Mouse (Mus musculus) liver, embryonic 13.5 days (tissue): ENCODE measurements around the gene Fam169b. TPM values are rescaled to one million over a fixed set of nuclear protein-coding genes. Genes with fewer than 3 reads are reported as not detected.
"Not testable (repeated sequence)": the region's sequence is repeated elsewhere in the genome, so short reads cannot be mapped to it uniquely, and the experiment has no call there.

Source experiments
- ATAC-seq: fragments of 200-750 bp; cut with Nextera tagmentation; 2 replicates; pipeline ENCODE4 v1.8.0; 2017; ENCODE audit warnings: low read depth, mild to moderate bottlenecking, moderate number of reproducible peaks, moderate library complexity
- DNase-seq: peaks from one replicate; pipeline ENCODE4 v3.0.0; 2022
- H3K27ac ChIP-seq: fragments of 300-500 bp; sonication (generic); 2 replicates; pipeline ENCODE4 v1.5.1; 2015; ENCODE audit warnings: moderate library complexity, mild to moderate bottlenecking, inconsistent platforms
- H3K27me3 ChIP-seq: fragments of 300-500 bp; sonication (generic); 2 replicates; pipeline ENCODE4 v1.6.1; 2015; ENCODE audit warnings: mild to moderate bottlenecking, inconsistent platforms
- H3K36me3 ChIP-seq: fragments of 300-500 bp; sonication (generic); 2 replicates; pipeline ENCODE4 v1.6.1; 2015; ENCODE audit warnings: mild to moderate bottlenecking, inconsistent platforms
- H3K4me1 ChIP-seq: fragments of 300-500 bp; sonication (generic); replicated peaks from 2 replicates; pipeline ENCODE4 v1.6.1; 2015; ENCODE audit warnings: inconsistent platforms
- H3K4me2 ChIP-seq: fragments of 300-500 bp; sonication (generic); 2 replicates; pipeline ENCODE4 v1.6.1; 2015; ENCODE audit warnings: inconsistent platforms, mild to moderate bottlenecking, moderate library complexity
- H3K4me3 ChIP-seq: fragments of 300-500 bp; sonication (generic); replicated peaks from 2 replicates; pipeline ENCODE4 v1.5.1; 2015; ENCODE audit warnings: mild to moderate bottlenecking, inconsistent platforms
- H3K9ac ChIP-seq: fragments of 300-500 bp; sonication (generic); 2 replicates; pipeline ENCODE4 v1.6.1; 2015; ENCODE audit warnings: mild to moderate bottlenecking, inconsistent platforms
- H3K9me3 ChIP-seq: fragments of 300-500 bp; sonication (generic); replicated peaks from 2 replicates; pipeline ENCODE4 v1.6.1; 2016; ENCODE audit warnings: inconsistent platforms
- WGBS: fragments of 180-500 bp; shearing (Covaris S2); methylation state at CpG from one replicate; pipeline ENCODE4 v1.1.7; 2015; ENCODE audit not compliant: insufficient replicate concordance; 5-methylcytosine and 5-hydroxymethylcytosine counted together
- polyA plus RNA-seq: library from polyadenylated mRNA; unstranded; fragments of >200 nt; fragmentation: Nextera tagmentation; extraction: Ambion mirVana; gene quantifications from 2 replicates; pipeline ENCODE4 v1.2.1, GENCODE M21; 2015

The Fam169b gene
- polyA plus RNA-seq, 1 experiment from 2014 or later = 0.14 TPM

DNA sequence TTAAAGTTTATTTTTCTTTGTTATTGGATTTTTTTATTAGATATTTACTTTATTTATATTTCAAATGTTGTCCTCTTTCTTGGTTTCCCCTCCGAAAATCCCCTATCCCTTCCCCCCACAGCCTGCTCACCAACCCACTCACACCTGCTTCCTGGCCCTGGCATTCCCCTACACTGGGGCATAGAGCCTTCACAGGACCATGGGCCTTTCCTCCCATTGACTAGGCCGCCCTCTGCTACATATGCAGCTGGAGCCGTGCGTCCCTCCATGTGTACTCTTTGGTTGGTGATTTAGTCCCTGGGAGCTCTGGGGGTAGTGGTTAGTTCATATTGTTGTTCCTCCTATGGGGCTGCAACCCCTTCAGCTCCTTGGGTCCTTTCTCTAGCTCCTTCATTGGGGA is 14.4 kb downstream of the Fam169b start:
- ATAC-seq, H3K9me3 ChIP-seq, H3K36me3 ChIP-seq, H3K9ac ChIP-seq, H3K4me2 ChIP-seq, H3K4me3 ChIP-seq, H3K27me3 ChIP-seq, H3K4me1 ChIP-seq, DNase-seq, H3K27ac ChIP-seq: not testable (repeated sequence)
- 75% methylated on average over 4 of the region's 4 CpGs for WGBS

DNA sequence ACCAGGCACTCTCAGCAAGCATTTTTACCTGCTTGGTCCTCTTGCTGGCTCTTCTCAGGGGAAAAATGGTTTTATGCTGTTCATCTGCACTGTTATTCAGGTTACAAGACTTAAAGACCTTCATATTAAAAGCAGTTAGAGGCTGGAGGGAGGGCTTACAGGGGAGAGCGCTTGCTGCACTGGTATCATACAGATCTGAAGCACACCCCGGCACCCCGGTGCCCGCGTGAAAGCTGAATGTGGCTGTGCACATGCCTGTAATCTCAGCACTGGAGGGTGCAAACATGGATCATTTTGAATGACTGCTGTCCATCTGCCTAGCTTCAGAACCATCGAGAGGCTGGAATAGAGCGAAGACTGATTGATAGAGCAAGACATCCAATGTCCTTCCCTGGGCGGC is 15.4 kb downstream of the Fam169b start:
- H3K4me2 ChIP-seq = no peak overlapping the region
- H3K4me3 ChIP-seq = no peak overlapping the region
- no peak for DNase-seq
- 0 out of 2 replicates have a peak, but pooled peaks cover 7% of the 10 kb centered on the region for H3K4me1 ChIP-seq
- no peaks in the 10 kb centered on the region for H3K27me3 ChIP-seq
- WGBS = 81% methylated on average over 8 of the region's 8 CpGs
- no peak overlapping the region for H3K27ac ChIP-seq
- no peaks in the 10 kb centered on the region for H3K9me3 ChIP-seq
- H3K9ac ChIP-seq = no peak overlapping the region
- ATAC-seq = no peak
- H3K36me3 ChIP-seq = no peaks in the 10 kb centered on the region

DNA sequence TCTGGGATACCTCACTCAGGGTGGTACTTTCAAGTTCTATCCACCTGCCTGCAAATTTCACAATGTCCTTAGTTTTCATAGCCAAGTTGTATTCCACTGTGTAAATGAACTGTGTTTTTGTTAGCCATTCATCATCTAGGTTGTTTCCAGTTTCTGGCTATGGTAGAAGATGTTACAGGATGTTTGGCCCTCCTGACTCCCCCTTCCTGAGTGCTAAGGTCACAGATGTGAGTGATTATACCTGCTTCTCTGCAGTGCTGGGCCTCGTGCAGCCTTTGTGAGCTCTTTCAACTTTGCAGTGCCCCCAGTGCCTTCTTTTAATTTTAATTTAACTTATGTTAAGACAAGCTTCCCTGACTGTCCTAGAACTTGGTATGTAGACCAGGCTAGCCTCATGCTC is 18.0 kb downstream of the Fam169b start:
- ATAC-seq (no peak), DNase-seq (no peak)
- Histone ChIP-seq H3K4me2 (no peak overlapping the region), H3K27ac (no peak overlapping the region), H3K9ac (no peak overlapping the region), H3K4me1 (no peaks in the 10 kb centered on the region), H3K27me3 (no peaks in the 10 kb centered on the region), H3K4me3 (no peak overlapping the region), H3K36me3 (no peaks in the 10 kb centered on the region), H3K9me3 (no peaks in the 10 kb centered on the region)
- WGBS = 46% methylated on average over 1 of the region's 1 CpGs

DNA sequence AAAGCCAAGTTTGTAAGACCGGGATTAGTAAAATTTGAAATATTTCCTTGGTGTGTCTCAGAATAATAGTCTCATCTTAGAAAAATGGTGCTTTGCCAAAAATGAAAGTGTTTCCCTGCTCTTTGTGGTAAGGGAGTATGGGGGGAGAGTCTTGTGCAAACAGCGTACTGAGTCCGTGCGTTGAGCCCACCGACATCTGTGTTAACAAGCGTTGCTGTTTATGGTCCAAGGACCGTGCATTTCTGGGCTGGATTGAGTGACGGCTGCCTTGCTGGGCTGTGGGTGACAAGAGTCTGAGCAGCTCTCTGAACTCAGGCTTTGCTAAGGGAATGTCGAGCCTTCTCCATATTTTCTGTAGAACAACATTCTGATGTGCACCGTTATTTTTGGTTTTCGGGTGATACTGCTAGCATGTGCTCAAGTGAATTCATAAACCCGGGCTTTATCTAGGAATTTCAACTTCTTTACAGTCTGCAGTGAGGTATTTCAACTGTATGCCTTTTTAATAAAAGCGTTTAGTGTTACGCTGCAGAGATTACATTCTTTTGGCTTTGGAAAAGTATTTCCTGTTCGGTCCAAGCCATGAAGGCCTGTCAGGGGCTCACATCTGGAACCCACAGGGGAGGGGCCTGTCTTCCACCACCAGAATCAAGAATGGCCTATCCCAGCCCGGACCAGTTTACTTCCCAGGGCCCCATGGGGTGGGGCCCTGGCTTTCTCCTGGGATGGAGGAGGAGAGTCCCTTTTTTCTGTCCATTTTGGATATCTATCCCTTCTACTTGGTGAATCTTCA is 20.6 kb downstream of the Fam169b start:
- Histone ChIP-seq H3K4me1 (no peaks in the 10 kb centered on the region), H3K4me3 (no peak overlapping the region), H3K36me3 (no peaks in the 10 kb centered on the region), H3K9ac (no peak overlapping the region), H3K27ac (no peak overlapping the region), H3K9me3 (no peaks in the 10 kb centered on the region), H3K27me3 (no peaks in the 10 kb centered on the region), H3K4me2 (no peak overlapping the region)
- ATAC-seq (no peak), DNase-seq (no peak)
- WGBS = 71% methylated on average over 16 of the region's 16 CpGs

DNA sequence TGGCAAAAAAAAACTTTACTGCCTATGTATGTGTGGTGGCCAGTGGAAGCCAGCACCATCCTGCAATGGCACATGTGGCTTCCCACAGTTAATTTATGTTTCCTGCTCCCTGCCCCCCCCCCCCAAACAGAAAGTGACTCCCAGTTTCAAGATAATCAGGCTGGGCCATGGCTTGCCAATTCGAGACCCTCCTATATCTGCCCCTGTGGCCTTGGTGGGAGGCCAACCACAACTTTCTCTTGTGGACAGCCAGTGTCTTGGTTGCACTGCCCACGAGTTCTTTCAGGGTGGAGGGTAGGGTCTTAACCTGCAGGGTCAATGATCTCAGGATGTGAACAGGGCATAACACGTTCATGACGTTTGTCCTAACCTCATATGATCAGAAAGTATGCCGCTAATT is 22.8 kb downstream of the Fam169b start:
- DNase-seq (no peak), ATAC-seq (no peak)
- no peak overlapping the region for H3K4me2 ChIP-seq
- H3K4me1 ChIP-seq = no peaks in the 10 kb centered on the region
- H3K27ac ChIP-seq = no peak overlapping the region
- H3K36me3 ChIP-seq = no peaks in the 10 kb centered on the region
- no peaks in the 10 kb centered on the region for H3K27me3 ChIP-seq
- H3K9ac ChIP-seq = no peak overlapping the region
- H3K4me3 ChIP-seq = no peak overlapping the region
- H3K9me3 ChIP-seq = no peaks in the 10 kb centered on the region
- 58% methylated on average over 5 of the region's 5 CpGs for WGBS

DNA sequence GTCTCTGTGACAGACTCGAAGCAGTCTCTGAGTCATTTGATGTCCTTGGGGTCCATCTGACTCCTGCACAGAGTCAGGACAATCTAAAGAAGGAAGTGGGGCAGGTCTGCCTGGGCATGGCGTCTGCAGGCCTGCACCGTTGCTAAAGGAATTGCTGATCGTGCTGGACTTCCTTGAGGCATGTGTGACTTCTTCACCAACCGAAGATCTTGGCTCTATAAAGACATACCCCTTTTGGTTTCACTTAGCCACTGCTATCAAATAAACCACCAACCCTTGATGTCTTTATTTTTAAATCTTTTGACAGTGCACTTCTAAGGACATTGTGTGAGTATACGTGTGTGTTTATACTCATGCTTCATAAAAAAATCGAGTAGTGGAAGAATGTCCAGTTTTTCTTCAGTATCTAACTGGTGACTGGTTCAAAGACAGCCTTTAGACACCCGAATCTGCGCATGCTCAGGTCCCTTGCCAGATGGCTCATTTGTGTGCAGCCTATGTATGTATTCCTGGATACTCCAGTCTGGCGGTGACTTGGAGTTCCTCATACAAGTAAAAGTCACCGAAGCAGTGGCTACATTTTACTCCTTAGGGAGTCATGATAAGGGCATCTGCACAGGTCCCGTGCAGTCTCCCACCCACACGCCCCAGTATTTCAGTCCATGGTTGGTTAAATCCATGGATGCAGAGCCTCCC is 24.9 kb downstream of the Fam169b start:
- Histone ChIP-seq H3K9me3 (no peaks in the 10 kb centered on the region), H3K4me2 (no peak overlapping the region), H3K4me3 (no peak overlapping the region), H3K4me1 (peaks cover 5% of the 10 kb centered on the region; the same call in 1 of the 2 replicates), H3K27ac (no peak overlapping the region), H3K9ac (no peak overlapping the region), H3K36me3 (no peaks in the 10 kb centered on the region), H3K27me3 (no peaks in the 10 kb centered on the region)
- 66% methylated on average over 13 of the region's 13 CpGs for WGBS
- DNase-seq = no peak
- ATAC-seq = no peak

DNA sequence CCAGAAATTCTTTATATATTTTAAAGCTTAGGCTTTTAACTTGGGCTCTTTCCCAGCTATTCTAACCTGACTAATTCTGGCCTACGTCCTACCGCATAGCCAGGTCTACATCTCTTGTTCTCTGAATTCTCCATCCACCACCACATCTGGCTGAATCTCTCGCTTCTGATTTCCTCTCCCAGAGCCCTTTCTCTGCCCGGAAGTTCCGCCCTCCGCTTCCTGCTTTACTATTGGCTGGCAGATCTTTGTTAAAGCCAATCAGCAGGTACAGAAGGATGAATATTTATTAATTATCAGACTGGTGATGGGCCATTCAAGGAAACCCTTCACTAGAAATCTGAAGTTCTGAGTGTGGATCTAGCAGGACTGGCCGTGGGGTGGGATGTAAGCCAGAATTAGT is 27.5 kb downstream of the Fam169b start:
- Histone ChIP-seq H3K4me1 (peaks cover 5% of the 10 kb centered on the region; the same call in 1 of the 2 replicates), H3K9ac (no peak overlapping the region), H3K36me3 (no peaks in the 10 kb centered on the region), H3K27ac (no peak overlapping the region), H3K27me3 (no peaks in the 10 kb centered on the region), H3K4me3 (no peak overlapping the region), H3K9me3 (no peaks in the 10 kb centered on the region), H3K4me2 (no peak overlapping the region)
- 57% methylated on average over 7 of the region's 7 CpGs for WGBS
- ATAC-seq = no peak
- no peak for DNase-seq

DNA sequence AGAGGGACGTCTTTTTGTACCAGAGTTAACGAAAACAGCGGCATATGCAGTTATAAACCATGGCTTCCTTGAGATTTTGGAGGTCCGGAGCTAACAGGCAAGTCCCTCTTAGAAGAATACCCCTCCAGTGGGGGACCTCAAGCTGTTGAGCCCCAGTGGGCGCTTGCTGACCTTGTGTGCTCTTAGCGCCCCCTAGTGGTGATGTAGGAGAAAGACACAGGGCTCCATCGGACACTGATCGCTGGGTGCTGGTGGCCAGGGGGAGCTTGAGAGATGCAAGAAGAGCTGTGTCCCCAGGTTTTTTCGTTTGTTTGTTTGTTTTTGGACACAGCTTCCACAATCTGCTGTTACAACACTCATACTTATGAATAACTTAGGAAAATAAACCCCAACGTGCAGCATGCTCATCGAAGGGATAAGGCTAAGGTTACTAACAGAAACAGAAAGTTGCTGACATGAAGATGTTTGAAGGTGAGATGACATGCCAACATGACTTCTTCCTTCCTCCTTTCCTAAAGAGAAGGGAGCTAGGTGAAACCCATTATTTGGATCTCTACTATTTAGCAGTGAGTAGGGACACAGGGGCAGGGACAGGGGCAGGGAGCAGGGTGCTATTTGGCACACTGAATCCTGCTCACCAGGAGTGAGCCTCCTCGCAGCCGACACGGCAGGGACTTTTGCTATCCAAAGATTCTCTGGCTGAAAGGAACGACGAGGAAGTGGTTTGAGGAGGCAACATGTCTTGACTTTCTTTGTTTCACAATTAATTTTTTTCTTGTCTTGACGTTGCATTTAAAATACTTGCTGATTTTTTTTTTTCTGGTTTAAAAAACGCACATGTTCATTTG is 29.2 kb downstream of the Fam169b start:
- Histone ChIP-seq H3K36me3 (no peaks in the 10 kb centered on the region), H3K4me3 (peak overlapping the region; percentile 38), H3K27me3 (no peaks in the 10 kb centered on the region), H3K9ac (peak overlapping the region; percentile 36; the same call in 1 of the 2 replicates), H3K4me2 (peak overlapping the region; percentile 58), H3K27ac (no peak overlapping the region), H3K4me1 (peaks cover 8% of the 10 kb centered on the region; the same call in 1 of the 2 replicates), H3K9me3 (no peaks in the 10 kb centered on the region)
- DNase-seq (peak; percentile 37), ATAC-seq (no peak)
- 23% methylated on average over 18 of the region's 18 CpGs for WGBS

DNA sequence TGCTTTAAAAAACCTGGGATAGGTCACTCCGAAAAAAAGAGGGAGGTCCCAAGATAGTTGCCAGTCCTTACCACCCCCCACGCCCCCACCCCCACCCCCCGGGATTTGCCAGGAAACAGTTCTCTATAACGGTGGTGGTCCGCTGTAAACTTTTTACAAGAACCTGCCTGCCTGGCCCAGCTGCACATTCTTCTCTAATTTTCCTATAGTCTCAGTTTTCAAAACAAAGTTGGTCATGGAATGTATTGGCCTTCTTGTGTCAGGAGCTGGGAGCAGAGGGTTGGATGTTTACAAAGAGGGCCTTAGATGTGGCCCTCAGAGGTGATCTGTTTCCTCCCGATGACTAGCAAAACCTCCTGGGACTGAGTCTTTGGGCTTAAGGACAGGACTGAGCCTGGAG is 30.0 kb downstream of the Fam169b start:
- DNase-seq (no peak), ATAC-seq (no peak)
- Histone ChIP-seq H3K4me2 (no peak overlapping the region), H3K36me3 (no peaks in the 10 kb centered on the region), H3K9ac (no peak overlapping the region), H3K9me3 (no peaks in the 10 kb centered on the region), H3K27me3 (no peaks in the 10 kb centered on the region), H3K4me1 (peaks cover 8% of the 10 kb centered on the region; the same call in 1 of the 2 replicates), H3K27ac (no peak overlapping the region), H3K4me3 (no peak overlapping the region)
- WGBS = 56% methylated on average over 6 of the region's 6 CpGs

DNA sequence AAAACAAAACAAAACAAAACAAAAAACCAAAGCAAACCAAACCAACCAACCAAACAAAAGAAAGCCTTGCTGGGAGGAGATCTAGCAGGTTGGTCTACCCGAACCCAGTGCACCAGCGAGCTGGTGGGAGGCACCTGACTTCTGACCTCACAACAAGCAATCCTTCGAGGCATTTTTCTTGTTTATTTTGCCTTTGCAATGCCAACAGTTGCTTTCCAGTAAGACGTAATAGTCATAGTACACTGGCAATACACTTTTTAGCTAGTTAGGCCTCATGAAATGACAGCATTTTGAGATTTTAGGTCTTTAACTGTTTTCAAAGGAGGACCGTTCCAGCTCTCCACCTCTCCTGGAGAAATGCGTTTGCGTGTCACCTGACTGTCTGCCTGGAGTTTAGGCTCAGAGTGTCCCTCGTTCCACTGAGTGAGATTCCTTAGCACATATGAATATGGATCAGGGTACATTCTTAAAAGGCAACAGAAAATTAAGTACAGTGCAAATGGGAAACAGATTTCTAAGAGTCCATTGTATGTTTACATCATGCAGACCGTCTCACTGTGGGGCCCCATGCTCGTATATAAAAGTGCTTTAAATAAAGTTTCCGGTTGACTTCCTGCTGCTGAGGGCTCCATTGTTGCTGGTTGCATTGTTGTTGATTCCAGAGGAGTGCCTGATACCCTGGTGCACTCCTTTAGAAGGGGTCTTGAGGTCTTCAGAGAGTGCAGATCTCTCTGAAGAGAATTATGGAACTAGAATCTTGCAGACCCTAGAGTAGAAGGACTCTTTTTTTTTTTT is 32.3 kb downstream of the Fam169b start:
- Histone ChIP-seq H3K4me2 (no peak overlapping the region), H3K4me1 (peaks cover 8% of the 10 kb centered on the region; the same call in 1 of the 2 replicates), H3K27ac (no peak overlapping the region), H3K9me3 (no peaks in the 10 kb centered on the region), H3K4me3 (no peak overlapping the region), H3K36me3 (no peaks in the 10 kb centered on the region), H3K9ac (no peak overlapping the region), H3K27me3 (no peaks in the 10 kb centered on the region)
- DNase-seq (no peak), ATAC-seq (no peak)
- 63% methylated on average over 11 of the region's 11 CpGs for WGBS
